Mouse (Mus musculus): Measurements from ENCODE around the gene Hspg2. TPM values are rescaled to one million over a fixed set of nuclear protein-coding genes. Genes with fewer than 3 reads are reported as not detected.

Gene Hspg2
- 100 to 1,000 TPM in 1 of 2 experiments, 10 to 100 TPM in 1; 87.4 to 150 TPM for total RNA-seq (2021)
- 122 and 125 TPM in 2 replicates for polyA plus RNA-seq (2012; rRNA removed)
- long read RNA-seq, partial matches to known transcripts, result 2 of 4 reads
- long read RNA-seq, other reads (novel, unspliced or antisense), result 2 of 4 reads

GRCm38 (mm10) chr4:137468260-137469080, at the start of gene Hspg2:
Hspg2 (plus strand) TSS chr4:137468769.
- peak; percentile 98 for DNase-seq

- no peak for DNase-seq
These were observed 38.1 kb upstream of the Hspg2 start, which contains the start of gene Cela3b for GRCm38 (mm10) chr4:137430502-137430901. Cela3b (minus strand) TSS chr4:137430540.

- DNase-seq, result peak; percentile 30
These were observed 35.6 kb upstream of the Hspg2 start for GRCm38 (mm10) chr4:137432700-137433550.

- no peak for DNase-seq
These were observed 31.4 kb upstream of the Hspg2 start for GRCm38 (mm10) chr4:137436979-137437669.

GRCm38 (mm10) chr4:137438842-137439241, 29.7 kb upstream of the Hspg2 start:
- no peak for DNase-seq

- no peak for DNase-seq
These were observed 27.2 kb upstream of the Hspg2 start for GRCm38 (mm10) chr4:137441332-137441731.

GRCm38 (mm10) chr4:137443625-137444024, 24.9 kb upstream of the Hspg2 start:
- peak; percentile 73 for DNase-seq

GRCm38 (mm10) chr4:137445881-137446280, 22.7 kb upstream of the Hspg2 start:
- no peak for DNase-seq

- DNase-seq, result no peak
These were observed 21.0 kb upstream of the Hspg2 start for GRCm38 (mm10) chr4:137447363-137448196.

GRCm38 (mm10) chr4:137448197-137448596, 20.4 kb upstream of the Hspg2 start:
- DNase-seq, result peak; percentile 87

GRCm38 (mm10) chr4:137448641-137449040, 19.9 kb upstream of the Hspg2 start:
- no peak for DNase-seq

GRCm38 (mm10) chr4:137449132-137449531, 19.4 kb upstream of the Hspg2 start:
- DNase-seq, result no peak

- DNase-seq, result no peak
These were observed 18.9 kb upstream of the Hspg2 start for GRCm38 (mm10) chr4:137449715-137450114.

- no peak for DNase-seq
These were observed 16.4 kb upstream of the Hspg2 start for GRCm38 (mm10) chr4:137452190-137452589.

GRCm38 (mm10) chr4:137453234-137453767, 15.3 kb upstream of the Hspg2 start, which contains the start of gene 1700013G24Rik:
1700013G24Rik (plus strand) TSS chr4:137453284.
- no peak for DNase-seq

- DNase-seq, result no peak
These were observed 14.0 kb upstream of the Hspg2 start for GRCm38 (mm10) chr4:137454582-137454981.

- no peak for DNase-seq
These were observed 12.0 kb upstream of the Hspg2 start for GRCm38 (mm10) chr4:137456581-137456980.

GRCm38 (mm10) chr4:137457292-137457691, 11.3 kb upstream of the Hspg2 start:
- DNase-seq, result no peak

GRCm38 (mm10) chr4:137458310-137458709, 10.3 kb upstream of the Hspg2 start:
- no peak for DNase-seq

- no peak for DNase-seq
These were observed 9.7 kb upstream of the Hspg2 start for GRCm38 (mm10) chr4:137458861-137459260.

- no peak for DNase-seq
These were observed 7.9 kb upstream of the Hspg2 start for GRCm38 (mm10) chr4:137460676-137461075.
